Mouse (Mus musculus): Measurements from ENCODE around the gene Zfp512. TPM values are rescaled to one million over a fixed set of nuclear protein-coding genes. Genes with fewer than 3 reads are reported as not detected.
"Not testable (repeated sequence)": the region's sequence is repeated elsewhere in the genome, so short reads cannot be mapped to it uniquely, and the experiment has no call there.

Gene Zfp512
- polyA plus RNA-seq (2012; fragmentation: generic; extraction: Trizol): 11.6 TPM
- long read RNA-seq, experiment 1, transcript Zfp512-201 (14 exons, 3,299 nt): major isoform, 10 of 20 reads
- long read RNA-seq, experiment 1, partial matches to known transcripts: 4 of 20 reads
- long read RNA-seq, experiment 1, other reads (novel, unspliced or antisense): 6 of 20 reads
- long read RNA-seq, experiment 2, transcript Zfp512-201 (14 exons, 3,299 nt): major isoform, 72 of 210 reads
- long read RNA-seq, experiment 2, partial matches to known transcripts: 58 of 210 reads
- long read RNA-seq, experiment 2, other reads (novel, unspliced or antisense): 77 of 210 reads

DNA sequence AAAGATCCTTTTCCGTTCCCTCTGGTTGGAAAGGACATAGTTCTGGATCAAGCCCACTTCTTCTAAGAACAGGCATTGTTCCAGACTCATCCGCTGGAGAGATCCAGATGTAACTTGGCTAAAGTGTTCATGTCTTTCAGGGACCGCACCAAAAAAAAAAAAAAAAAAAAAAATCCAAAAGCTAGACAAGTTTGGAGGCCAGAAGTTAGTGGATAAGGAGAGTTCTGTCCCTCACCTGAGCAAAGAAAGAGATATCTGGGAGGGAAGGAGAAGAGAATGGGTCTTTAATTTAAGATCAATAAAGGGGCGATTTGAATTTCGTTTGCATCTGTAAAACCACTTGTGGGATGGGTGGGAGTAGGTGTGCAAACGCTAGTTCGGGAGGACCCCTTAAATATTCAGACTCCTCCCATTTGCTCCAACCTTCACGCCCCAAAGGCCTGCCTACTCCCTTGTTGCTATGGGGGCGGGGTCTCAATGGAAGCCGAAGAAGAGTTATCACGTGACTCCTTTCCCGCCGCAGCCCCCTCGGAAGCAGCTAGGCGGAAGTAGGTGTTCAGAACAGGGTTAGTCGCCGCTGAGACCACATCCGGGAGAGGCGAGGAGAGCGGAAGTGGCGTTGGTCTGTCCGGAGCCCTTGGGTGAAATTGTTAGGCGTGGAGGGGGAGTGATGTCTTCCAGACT lies at the start of gene Zfp512:
Gene Zfp512, plus strand, starts transcription at position 554 of the 684 bp plus-strand sequence.
- TF ChIP-seq CTCF (IDR thresholded peaks at IDR 0.05; ENCODE audit: control insufficient read depth, insufficient read depth, insufficient read length) (no peak), CEBPB (IDR thresholded peaks at IDR 0.05; ENCODE audit: low read depth) (no peak), MAX (IDR thresholded peaks at IDR 0.05) (peak; percentile 52), MYOD1 (IDR thresholded peaks at IDR 0.05; ENCODE audit: control insufficient read depth, insufficient read length, low read depth) (no peak), USF1 (IDR thresholded peaks at IDR 0.05; ENCODE audit: low read depth) (peak; percentile 89), FOSL1 (IDR thresholded peaks at IDR 0.05; ENCODE audit: insufficient read depth, low read length, poor library complexity, severe bottlenecking) (no peak), MYOG (IDR thresholded peaks at IDR 0.05; ENCODE audit: control insufficient read depth, extremely low read depth, insufficient read length) (no peak)
- Histone ChIP-seq H3K79me2 (ENCODE audit: control insufficient read depth, insufficient read depth) (peaks cover 38% of the 10 kb centered on the region), H3K27me3 (ENCODE audit: control insufficient read depth, insufficient read depth, insufficient read length) (no peaks in the 10 kb centered on the region), H3K79me3 (ENCODE audit: low read depth) (peaks cover 27% of the 10 kb centered on the region), H3K36me3 (ENCODE audit: control insufficient read depth, insufficient read depth) (peaks cover 5% of the 10 kb centered on the region), H3ac (ENCODE audit: control insufficient read depth, insufficient read length, low read depth) (peak within 1 kb of the TSS; percentile 49), H3K4me3 (ENCODE audit: insufficient read depth, poor library complexity, severe bottlenecking) (peak within 1 kb of the TSS; percentile 49)

DNA sequence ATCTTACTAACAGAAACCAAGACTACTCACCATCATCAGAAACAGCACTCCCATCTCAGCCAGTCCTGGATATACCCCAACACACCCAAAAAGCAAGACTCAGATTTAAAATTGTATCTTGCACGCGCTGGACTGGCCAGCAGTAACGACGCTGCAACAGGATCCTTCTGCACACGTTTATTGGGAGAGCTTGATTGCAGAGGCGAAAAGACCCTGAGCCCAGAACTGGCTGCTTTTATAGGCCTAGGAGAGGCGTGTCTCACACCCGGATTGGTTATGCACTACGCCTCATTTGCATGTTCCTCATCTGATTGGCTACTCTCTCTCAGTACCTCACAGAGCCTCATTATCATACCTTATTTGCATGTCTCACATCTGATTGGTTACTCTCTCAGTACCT lies 17.5 kb upstream of the Zfp512 start:
- H3K79me3 ChIP-seq (ENCODE audit: low read depth); H3K79me2 ChIP-seq (ENCODE audit: control insufficient read depth, insufficient read depth); H3K27me3 ChIP-seq (ENCODE audit: control insufficient read depth, insufficient read depth, insufficient read length); H3ac ChIP-seq (ENCODE audit: control insufficient read depth, insufficient read length, low read depth); H3K4me3 ChIP-seq (ENCODE audit: insufficient read depth, poor library complexity, severe bottlenecking); H3K36me3 ChIP-seq (ENCODE audit: control insufficient read depth, insufficient read depth): not testable (repeated sequence)

DNA sequence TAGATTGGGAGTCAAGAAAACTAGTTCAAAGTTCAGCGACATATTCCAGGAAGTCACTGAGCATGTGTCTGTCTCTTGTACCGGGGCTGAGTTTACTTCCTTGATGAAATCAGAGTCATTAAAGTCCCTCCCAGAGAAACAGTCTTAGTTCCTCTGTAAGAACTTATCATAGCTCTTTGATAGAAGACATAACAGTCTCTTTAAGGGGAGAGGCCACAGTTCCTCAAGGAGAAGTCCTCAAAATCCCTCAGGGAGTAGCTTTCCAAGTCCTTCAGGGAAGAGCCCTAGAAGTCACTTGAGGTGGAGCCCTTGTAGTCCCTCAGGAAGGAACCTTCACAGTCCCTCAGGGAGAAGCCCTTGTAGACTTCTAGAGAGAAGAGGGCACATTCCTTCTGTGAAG lies 895 bp upstream of the Zfp512 start:
- H3K4me3 ChIP-seq (ENCODE audit: insufficient read depth, poor library complexity, severe bottlenecking): no peak overlapping the region
- peaks cover 23% of the 10 kb centered on the region for H3K79me3 ChIP-seq (ENCODE audit: low read depth)
- no peak overlapping the region for H3ac ChIP-seq (ENCODE audit: control insufficient read depth, insufficient read length, low read depth)
- peaks cover 5% of the 10 kb centered on the region for H3K36me3 ChIP-seq (ENCODE audit: control insufficient read depth, insufficient read depth)
- H3K27me3 ChIP-seq (ENCODE audit: control insufficient read depth, insufficient read depth, insufficient read length): no peaks in the 10 kb centered on the region
- TF ChIP-seq MAX (IDR thresholded peaks at IDR 0.05) (no peak), USF1 (IDR thresholded peaks at IDR 0.05; ENCODE audit: low read depth) (no peak), MYOG (IDR thresholded peaks at IDR 0.05; ENCODE audit: control insufficient read depth, extremely low read depth, insufficient read length) (no peak), MYOD1 (IDR thresholded peaks at IDR 0.05; ENCODE audit: control insufficient read depth, insufficient read length, low read depth) (no peak), CEBPB (IDR thresholded peaks at IDR 0.05; ENCODE audit: low read depth) (no peak), FOSL1 (IDR thresholded peaks at IDR 0.05; ENCODE audit: insufficient read depth, low read length, poor library complexity, severe bottlenecking) (no peak), CTCF (IDR thresholded peaks at IDR 0.05; ENCODE audit: control insufficient read depth, insufficient read depth, insufficient read length) (no peak)
- peaks cover 31% of the 10 kb centered on the region for H3K79me2 ChIP-seq (ENCODE audit: control insufficient read depth, insufficient read depth)

DNA sequence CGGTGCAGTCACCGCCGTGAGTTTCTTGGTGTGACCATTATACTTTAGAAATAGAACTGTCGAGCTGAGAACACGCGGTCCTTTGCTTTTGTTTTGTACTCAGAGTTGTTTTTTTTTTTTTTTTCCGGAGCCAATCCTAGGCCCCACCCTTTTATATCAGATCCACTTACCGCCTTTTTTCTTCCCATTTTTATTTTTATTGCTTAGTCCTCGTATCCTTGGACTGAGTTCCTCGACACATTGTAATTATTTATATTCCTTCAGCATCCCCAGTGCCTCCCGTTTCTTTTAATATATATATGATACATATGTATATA lies 289 bp downstream of the Zfp512 start:
- H3K4me3 ChIP-seq (ENCODE audit: insufficient read depth, poor library complexity, severe bottlenecking): peak overlapping the region; percentile 49
- H3K79me3 ChIP-seq (ENCODE audit: low read depth): peaks cover 30% of the 10 kb centered on the region
- no peaks in the 10 kb centered on the region for H3K27me3 ChIP-seq (ENCODE audit: control insufficient read depth, insufficient read depth, insufficient read length)
- peaks cover 43% of the 10 kb centered on the region for H3K79me2 ChIP-seq (ENCODE audit: control insufficient read depth, insufficient read depth)
- peak overlapping the region; percentile 49 for H3ac ChIP-seq (ENCODE audit: control insufficient read depth, insufficient read length, low read depth)
- no peak for TF ChIP-seq FOSL1 (IDR thresholded peaks at IDR 0.05; ENCODE audit: insufficient read depth, low read length, poor library complexity, severe bottlenecking)
- TF ChIP-seq USF1 (IDR thresholded peaks at IDR 0.05; ENCODE audit: low read depth): no peak
- TF ChIP-seq CEBPB (IDR thresholded peaks at IDR 0.05; ENCODE audit: low read depth): no peak
- TF ChIP-seq MYOG (IDR thresholded peaks at IDR 0.05; ENCODE audit: control insufficient read depth, extremely low read depth, insufficient read length): no peak
- no peak for TF ChIP-seq CTCF (IDR thresholded peaks at IDR 0.05; ENCODE audit: control insufficient read depth, insufficient read depth, insufficient read length)
- no peak for TF ChIP-seq MYOD1 (IDR thresholded peaks at IDR 0.05; ENCODE audit: control insufficient read depth, insufficient read length, low read depth)
- TF ChIP-seq MAX (IDR thresholded peaks at IDR 0.05): no peak
- H3K36me3 ChIP-seq (ENCODE audit: control insufficient read depth, insufficient read depth): peaks cover 5% of the 10 kb centered on the region

DNA sequence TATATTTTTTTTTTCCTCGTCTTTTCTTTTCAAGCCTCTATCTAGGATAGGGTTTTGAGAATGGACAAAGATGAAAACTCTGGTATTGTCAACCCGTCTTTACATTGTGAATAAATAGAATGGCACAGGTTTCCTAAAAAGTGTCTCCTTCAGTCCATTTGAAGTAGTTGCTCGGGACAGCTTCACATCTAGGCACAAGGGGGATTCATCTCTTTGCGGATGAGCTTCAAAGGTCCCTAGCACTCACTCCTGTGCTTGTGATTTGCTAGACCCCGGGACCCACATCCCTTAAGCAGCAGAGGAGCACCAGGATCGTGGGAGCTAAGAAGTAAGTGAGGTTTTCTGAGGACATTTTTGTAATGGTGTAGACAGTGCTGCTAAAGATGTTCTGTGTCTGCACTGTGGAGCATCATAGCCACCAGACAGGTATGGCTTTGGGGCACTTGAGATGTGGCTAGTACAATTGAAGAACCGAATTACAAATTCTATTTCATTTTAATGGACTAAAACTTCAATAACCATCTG lies 717 bp downstream of the Zfp512 start:
- TF ChIP-seq MYOD1 (IDR thresholded peaks at IDR 0.05; ENCODE audit: control insufficient read depth, insufficient read length, low read depth): no peak
- no peak for TF ChIP-seq FOSL1 (IDR thresholded peaks at IDR 0.05; ENCODE audit: insufficient read depth, low read length, poor library complexity, severe bottlenecking)
- TF ChIP-seq MYOG (IDR thresholded peaks at IDR 0.05; ENCODE audit: control insufficient read depth, extremely low read depth, insufficient read length): no peak
- no peak for TF ChIP-seq USF1 (IDR thresholded peaks at IDR 0.05; ENCODE audit: low read depth)
- no peak for TF ChIP-seq CTCF (IDR thresholded peaks at IDR 0.05; ENCODE audit: control insufficient read depth, insufficient read depth, insufficient read length)
- TF ChIP-seq CEBPB (IDR thresholded peaks at IDR 0.05; ENCODE audit: low read depth): no peak
- no peak for TF ChIP-seq MAX (IDR thresholded peaks at IDR 0.05)
- peaks cover 30% of the 10 kb centered on the region for H3K79me3 ChIP-seq (ENCODE audit: low read depth)
- H3K4me3 ChIP-seq (ENCODE audit: insufficient read depth, poor library complexity, severe bottlenecking): peak overlapping the region; percentile 49
- peaks cover 48% of the 10 kb centered on the region for H3K79me2 ChIP-seq (ENCODE audit: control insufficient read depth, insufficient read depth)
- peak overlapping the region; percentile 38 for H3ac ChIP-seq (ENCODE audit: control insufficient read depth, insufficient read length, low read depth)
- no peaks in the 10 kb centered on the region for H3K27me3 ChIP-seq (ENCODE audit: control insufficient read depth, insufficient read depth, insufficient read length)
- H3K36me3 ChIP-seq (ENCODE audit: control insufficient read depth, insufficient read depth): peaks cover 5% of the 10 kb centered on the region

All from C2C12 (cell line).